Mouse (Mus musculus) layer of hippocampus, postnatal 36 days (tissue): ENCODE results near the gene Pcca. TPM values are rescaled to one million over a fixed set of nuclear protein-coding genes. Genes with fewer than 3 reads are reported as not detected.

ENCODE experiments used
- total RNA-seq, 2 experiments: library from RNA; stranded (reverse); gene quantifications; 2 replicates each; pipeline ENCODE4 v1.2.3; 2021

Pcca gene
- total RNA-seq, 2 experiments from 2014 or later, result 36.1 to 52.2 TPM

Other genes starting within 250 kb of the Pcca start
- under 1 TPM; 0.27 to 0.68 TPM for gene Gm5089, start 83.2 kb upstream of the Pcca start, total RNA-seq
- 1 to 10 TPM; 2.3 to 4.6 TPM for gene Zic5, start 68.6 kb upstream of the Pcca start, total RNA-seq
- 10 to 100 TPM; 17.3 to 19.5 TPM for gene Zic2, start 58.9 kb upstream of the Pcca start, total RNA-seq
- not detected for gene Gm10837, start 43.7 kb upstream of the Pcca start, total RNA-seq